Mouse (Mus musculus) left cerebral cortex, adult 2 months (tissue): ENCODE results near the gene B4galt5. TPM values are rescaled to one million over a fixed set of nuclear protein-coding genes. Genes with fewer than 3 reads are reported as not detected.
A peak's percentile ranks its signal among the peaks of the same experiment; 100 is the strongest.

Source experiments
- DNase-seq, 2 experiments: peaks; one replicate each; pipeline ENCODE4 v3.0.0; 2021 to 2022; ENCODE audit warnings: low spot score in 2 of 2, mixed read lengths in 1 of 2; ENCODE audit errors: extremely low spot score in 1 of 2
- H3K27ac ChIP-seq: fragments of 200-600 bp; 2 replicates; pipeline ENCODE4 v1.8.1; 2022
- H3K4me3 ChIP-seq: fragments of 200-600 bp; 2 replicates; pipeline ENCODE4 v1.8.1; 2022
- CTCF ChIP-seq: fragments of 200-600 bp; IDR thresholded peaks from 2 replicates; pipeline ENCODE4 v1.8.1; 2022; ENCODE audit warnings: antibody characterized with exemption, mild to moderate bottlenecking, moderate library complexity
- intact Hi-C: fragments of 180-260 bp; cut with DNase I; formaldehyde crosslinking; loops from one replicate; pipeline ENCODE4 v1.15.1; 2025
- total RNA-seq, 2 experiments: library from RNA; stranded (reverse); gene quantifications; 2 replicates each; pipeline ENCODE4 v1.2.3; 2021

B4galt5 gene
- total RNA-seq, 2 experiments from 2014 or later = 49.7 to 50.2 TPM

DNA sequence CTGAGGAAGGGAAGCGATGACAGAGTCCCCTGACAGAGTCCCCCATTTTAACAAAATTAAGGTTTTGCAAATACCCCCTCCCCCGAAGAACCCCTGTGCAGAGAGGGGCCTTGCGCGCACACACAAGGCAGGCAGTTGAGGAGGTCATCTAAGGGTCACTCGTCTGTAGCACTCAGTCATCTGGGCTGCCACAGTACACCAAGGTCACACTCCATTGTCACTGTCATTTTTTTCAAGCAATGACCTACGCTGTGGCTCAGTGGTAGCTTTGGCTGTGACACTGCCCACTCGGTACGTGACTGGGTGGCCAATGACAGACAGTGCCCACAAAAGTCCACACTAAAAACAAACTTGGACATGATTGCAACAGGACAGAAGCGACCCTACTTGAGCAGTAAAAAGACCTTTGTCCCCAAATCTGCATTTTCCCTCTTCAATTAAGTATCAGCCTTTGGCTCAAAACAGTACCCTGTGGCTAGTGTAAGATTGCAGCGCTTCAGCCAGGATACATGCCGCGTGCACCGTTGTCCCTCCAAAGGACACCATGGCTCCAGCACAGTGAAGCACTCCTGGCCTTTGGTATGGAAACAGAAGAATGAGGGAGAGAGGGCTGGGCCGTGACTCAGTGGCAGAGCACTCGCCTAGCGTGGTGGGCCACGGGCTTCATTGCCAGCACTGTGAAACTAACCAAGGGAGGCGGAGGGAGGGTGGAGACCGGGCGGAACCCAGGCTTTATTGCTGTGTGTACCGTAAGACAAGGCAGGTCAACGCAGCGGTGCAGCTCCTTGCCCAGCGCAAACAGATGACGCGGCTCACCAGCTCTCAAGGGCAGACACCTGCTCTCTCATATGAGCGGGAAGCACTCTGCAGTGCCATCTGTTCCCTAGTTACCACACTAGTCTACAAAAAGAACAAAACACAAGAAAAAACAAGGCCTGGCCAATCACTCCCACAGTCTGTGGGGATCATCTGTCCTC, 50.0 kb downstream of the B4galt5 start:
- no peak overlapping the region for H3K4me3 ChIP-seq
- TF ChIP-seq CTCF = no peak
- intact Hi-C loops = loop anchor here (2.0 kb wide), 1 partner anchor 50 kb away; the partner anchor contains the start of gene B4galt5
- peak; percentile 35 to 60 for DNase-seq
- H3K27ac ChIP-seq = peak overlapping the region; percentile 71

DNA sequence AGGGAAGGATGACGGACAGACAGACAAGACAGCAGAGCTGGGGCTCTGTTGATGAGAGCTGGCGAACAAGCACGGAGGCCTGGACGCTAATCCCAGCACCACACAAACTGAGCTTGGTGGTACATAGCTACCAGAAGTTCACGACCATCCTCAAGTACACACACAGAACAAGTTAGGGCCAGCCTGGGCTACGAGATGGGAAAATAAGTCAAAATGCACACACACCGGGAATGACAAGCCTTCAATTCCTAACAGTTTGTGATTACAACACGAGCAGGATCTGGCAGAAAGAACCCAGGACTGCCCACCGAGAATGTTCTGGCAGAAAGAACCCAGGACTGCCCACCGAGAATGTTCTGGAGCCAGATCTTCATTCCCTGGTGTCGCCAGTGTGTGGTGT, 51.0 kb downstream of the B4galt5 start:
- intact Hi-C loops = loop anchor here (2.0 kb wide), 1 partner anchor 51 kb away; the partner anchor contains the start of gene B4galt5
- H3K27ac ChIP-seq = no peak overlapping the region
- TF ChIP-seq CTCF = no peak
- DNase-seq = peak in 1 of 2 experiments; percentile 5
- H3K4me3 ChIP-seq = no peak overlapping the region

DNA sequence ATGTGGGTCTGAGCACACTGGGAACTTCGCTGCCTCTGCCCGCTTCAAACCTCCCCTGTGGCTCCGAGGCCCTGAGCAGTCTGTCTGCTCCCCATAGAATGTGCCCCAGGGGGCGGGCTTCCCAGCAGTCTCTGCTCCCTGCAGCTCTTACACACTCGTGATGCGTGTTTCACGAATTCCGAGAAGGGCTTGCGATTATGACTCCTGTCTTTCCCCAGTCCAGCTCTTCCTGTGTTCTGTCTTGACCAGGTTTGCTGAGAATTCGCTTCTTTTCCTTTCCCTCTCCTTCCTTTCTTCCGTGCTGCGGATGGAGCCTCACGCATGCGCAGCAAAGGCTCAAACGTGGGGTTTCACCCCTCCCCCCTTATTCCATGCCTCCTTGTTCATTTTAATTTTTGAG, 54.1 kb downstream of the B4galt5 start:
- TF ChIP-seq CTCF = peak; percentile 15
- peak; percentile 13 to 18 for DNase-seq
- intact Hi-C loops = no loop called here
- peak overlapping the region; percentile 38 for H3K4me3 ChIP-seq
- H3K27ac ChIP-seq = 0 out of 2 replicates have a peak overlapping the region, but pooled peaks have one; percentile 50

DNA sequence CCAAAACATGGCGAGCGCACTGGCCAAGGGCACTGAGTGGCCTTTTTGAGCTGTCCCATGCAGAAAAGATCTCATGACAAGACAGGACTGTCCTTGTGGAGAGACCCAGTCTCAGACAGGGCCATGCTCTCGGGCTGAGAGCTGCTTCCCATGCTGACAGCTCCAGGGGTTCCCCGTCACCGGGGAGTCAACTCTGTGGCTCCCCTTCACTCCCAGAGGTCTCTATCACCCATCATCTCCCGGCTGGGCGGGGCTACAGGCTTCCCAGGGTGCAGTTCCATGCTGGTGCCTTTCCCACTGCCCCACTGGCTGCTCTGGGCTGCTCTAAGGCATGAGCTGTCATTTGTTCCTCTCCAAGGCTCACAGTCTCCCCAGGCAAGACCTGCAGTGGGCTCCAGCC, 54.8 kb downstream of the B4galt5 start:
- intact Hi-C loops = no loop called here
- DNase-seq = peak; percentile 8 to 10
- TF ChIP-seq CTCF = no peak
- Histone ChIP-seq H3K27ac (no peak overlapping the region), H3K4me3 (peak overlapping the region; percentile 38; the same call in 1 of the 2 replicates)

DNA sequence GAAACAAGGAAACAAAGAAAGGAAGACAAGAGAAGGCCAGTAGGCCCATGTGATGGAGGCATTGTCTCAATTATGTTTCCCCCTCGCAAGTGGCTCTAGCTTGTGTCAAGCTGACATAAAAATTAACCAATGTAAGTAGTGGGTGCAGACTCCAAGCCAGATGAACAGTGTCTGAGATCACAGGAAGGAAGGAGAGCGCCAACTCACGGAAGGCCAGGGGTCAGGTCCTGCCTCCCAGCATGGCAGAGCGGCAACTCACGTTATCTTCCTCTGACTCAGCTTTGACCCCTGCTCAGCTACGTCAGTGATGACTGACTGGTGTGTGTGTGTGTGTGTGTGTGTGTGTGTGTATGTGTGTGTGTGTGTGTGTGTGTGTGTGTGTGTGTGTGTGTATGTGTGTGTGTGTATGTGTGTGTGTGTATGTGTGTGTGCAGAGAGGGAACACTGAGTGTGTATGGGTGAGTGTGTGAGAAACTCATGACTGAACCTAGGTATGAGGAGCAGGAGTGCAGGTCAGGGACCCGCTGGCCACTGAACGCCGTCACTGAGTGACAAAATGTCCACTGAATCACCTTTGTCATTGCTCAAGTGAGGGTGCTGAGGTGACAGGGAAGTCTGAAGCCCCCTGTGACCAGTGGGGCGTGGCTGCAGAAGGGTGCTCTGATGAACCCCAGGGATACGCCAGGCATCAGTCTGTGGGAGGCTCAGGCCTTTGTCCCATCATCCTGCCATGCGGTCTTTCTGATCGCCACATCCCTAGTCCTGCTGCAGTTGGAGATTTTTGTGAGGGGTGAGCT, 55.5 kb downstream of the B4galt5 start:
- no peak overlapping the region for H3K27ac ChIP-seq
- DNase-seq = peak in 1 of 2 experiments; percentile 6
- no peak for TF ChIP-seq CTCF

DNA sequence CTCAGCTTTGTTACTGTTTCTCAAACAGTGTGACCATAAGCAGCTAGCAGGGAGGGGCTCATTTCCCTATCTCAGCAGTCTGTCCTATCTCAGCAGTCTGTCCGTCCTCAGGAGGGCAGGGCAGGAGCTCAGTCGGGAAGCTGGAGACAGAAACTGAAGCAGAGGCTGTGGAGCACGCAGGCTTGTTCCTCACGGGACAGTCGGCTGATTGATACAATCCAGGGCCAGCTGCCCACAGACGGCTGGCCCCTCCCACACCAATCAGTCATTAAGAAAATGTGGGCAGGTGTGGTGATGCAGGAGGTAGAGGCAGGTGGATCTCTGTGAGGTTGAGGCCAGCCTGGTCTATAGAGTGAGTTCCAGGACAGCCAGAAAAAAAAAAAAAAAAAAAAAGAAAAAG, 56.1 kb downstream of the B4galt5 start:
- Histone ChIP-seq H3K4me3 (no peak overlapping the region), H3K27ac (no peak overlapping the region)
- TF ChIP-seq CTCF = no peak
- DNase-seq = no peak
- intact Hi-C loops = no loop called here

More for the DNA sequence above, 55.5 kb downstream of the B4galt5 start:
- intact Hi-C loops = no loop called here
- H3K4me3 ChIP-seq = no peak overlapping the region

DNA sequence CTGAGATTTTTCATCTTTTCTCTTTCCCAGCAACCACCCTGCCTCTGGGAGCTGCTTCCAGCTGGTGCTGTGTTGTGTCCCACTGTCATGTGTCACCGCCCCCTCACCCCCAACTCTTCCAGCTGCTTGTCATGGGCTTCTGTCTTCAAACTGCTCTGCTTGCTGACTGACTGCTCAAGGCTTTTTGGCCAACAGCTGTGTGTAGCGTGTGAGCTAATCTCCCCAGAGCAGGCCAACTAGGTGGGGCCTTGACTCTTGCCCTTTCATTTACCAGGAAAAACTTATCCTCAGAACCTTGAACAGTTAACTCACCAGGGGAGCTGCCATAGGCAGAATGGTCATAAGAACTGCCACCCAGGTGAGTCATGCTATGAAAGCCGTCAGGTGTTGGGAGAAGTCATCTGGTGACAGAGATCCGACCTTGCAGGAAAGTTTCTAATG, 56.8 kb downstream of the B4galt5 start:
- intact Hi-C loops = no loop called here
- no peak overlapping the region for H3K4me3 ChIP-seq
- no peak for TF ChIP-seq CTCF
- DNase-seq = peak in 1 of 2 experiments; percentile 7
- H3K27ac ChIP-seq = no peak overlapping the region

DNA sequence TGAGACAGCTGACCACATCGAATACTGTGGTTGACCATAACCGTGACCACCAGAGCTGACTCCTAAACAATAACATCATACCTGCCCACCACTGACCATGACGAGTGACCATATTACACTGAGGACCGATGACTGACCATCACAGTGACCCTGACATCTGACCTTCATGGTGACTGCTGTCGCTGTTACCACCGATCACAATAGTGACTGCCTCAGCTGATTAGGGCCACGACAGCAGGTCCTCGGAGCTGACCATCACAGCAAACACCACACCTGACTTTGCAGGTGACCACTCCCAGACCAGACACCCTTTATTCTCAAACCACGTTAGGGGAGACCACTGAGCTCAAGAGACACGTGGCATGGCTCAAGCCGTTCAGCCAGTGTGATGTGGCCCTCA, 57.3 kb downstream of the B4galt5 start:
- no peak overlapping the region for H3K4me3 ChIP-seq
- TF ChIP-seq CTCF = no peak
- peak in 1 of 2 experiments; percentile 5 for DNase-seq
- intact Hi-C loops = no loop called here
- no peak overlapping the region for H3K27ac ChIP-seq

DNA sequence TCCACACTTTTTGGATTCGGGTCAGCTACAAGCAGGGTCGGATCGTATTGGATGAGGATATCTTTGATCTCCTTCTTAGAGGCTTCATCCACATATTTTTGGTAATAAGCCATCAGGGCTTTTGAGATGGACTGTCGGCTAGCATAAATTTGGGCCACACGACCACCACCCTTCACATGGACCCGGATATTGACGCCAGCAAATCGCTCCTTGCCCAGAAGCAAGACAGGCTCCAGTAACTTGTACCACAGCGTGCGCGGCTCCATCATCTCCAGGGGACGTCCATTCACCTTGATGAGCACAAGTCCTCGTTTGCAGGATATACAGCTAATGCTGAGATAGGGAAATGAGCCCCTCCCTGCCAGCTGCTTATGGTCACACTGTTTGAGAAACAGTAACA, 67.5 kb downstream of the B4galt5 start:
- TF ChIP-seq CTCF = no peak
- Histone ChIP-seq H3K27ac (no peak overlapping the region), H3K4me3 (no peak overlapping the region)
- DNase-seq = peak; percentile 5 to 6
- intact Hi-C loops = loop anchor here (2.0 kb wide), 1 partner anchor 181 kb away; no protein-coding TSS in a partner anchor

DNA sequence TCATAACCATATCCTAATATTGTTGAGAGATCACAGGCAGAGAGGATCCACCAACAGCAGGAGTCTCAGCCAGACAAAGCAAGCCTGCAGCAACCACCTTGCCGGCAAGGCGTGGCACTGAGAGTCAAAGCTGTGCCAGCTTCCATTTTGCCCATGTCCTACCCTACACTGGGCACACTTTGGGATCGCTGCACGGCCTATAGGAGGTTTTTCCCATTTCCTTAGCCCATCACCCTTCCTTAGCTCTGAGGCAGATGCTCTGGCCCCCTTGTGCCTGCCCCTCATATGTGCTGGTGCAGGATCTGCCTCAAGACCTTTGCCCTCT, 68.0 kb downstream of the B4galt5 start:
- H3K27ac ChIP-seq = no peak overlapping the region
- H3K4me3 ChIP-seq = no peak overlapping the region
- DNase-seq = no peak
- intact Hi-C loops = loop anchor here (1.0 to 2.0 kb wide), 3 partner anchors 136 to 209 kb away; no protein-coding TSS in a partner anchor
- TF ChIP-seq CTCF = no peak

DNA sequence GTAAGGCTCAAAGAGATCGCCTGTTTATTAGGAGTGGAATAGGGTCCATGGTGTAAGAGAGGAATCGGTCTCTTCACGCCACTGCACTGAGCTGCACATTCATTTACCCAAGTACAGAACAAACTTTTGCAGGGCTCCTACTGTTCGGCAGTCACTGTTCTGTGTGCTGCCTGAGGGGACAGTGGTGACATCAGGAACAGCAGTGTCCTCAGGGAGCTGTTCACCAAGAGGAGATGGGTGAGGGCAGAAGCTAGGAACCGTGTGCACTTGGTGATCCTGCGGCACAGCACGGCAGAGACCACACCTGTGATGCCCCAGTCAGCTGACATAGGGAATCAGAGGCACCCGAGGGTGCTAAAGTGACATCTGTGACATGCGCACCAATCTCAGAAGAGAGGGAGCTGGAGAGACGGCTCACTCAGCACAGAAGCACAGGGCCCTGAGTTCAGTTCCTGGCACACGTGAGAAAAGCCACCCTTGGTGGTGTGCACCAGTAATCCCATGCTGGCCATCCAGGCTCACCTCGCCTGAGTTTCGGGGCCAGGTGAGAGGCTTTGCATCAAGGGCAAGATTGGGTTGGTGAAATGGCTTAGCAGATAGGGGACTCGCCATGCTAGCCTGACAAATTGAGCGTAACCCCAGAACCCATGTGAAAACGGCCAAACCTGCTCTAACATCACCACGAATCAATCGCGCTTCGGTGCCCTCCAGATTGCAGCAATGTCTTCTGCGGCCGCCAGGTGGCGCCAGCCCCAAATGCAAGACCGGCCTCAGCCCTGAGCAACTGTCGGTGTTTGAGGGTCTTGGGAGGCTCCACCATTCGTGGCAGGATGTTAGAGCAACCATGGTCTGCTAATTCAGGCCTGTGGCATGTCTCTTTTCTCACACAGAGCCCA, 68.6 kb downstream of the B4galt5 start:
- intact Hi-C loops = loop anchor here (1.0 to 2.0 kb wide), 3 partner anchors 137 to 208 kb away; no protein-coding TSS in a partner anchor
- H3K4me3 ChIP-seq = no peak overlapping the region

More for the DNA sequence above, 68.6 kb downstream of the B4galt5 start:
- peak; percentile 68 to 81 for DNase-seq
- TF ChIP-seq CTCF = peak; percentile 98
- H3K27ac ChIP-seq = no peak overlapping the region
